Mouse (Mus musculus) heart, postnatal 0 days (tissue): ENCODE results near the gene Rdh7.

Experiments
- CTCF ChIP-seq: IDR thresholded peaks from 2 replicates; pipeline ENCODE4 v1.5.1; 2016; ENCODE audit warnings: antibody characterized with exemption, control low read depth, low read depth
- EP300 ChIP-seq: IDR thresholded peaks from 2 replicates; pipeline ENCODE4 v1.6.1; 2016; ENCODE audit warnings: antibody characterized with exemption, low read depth

DNA sequence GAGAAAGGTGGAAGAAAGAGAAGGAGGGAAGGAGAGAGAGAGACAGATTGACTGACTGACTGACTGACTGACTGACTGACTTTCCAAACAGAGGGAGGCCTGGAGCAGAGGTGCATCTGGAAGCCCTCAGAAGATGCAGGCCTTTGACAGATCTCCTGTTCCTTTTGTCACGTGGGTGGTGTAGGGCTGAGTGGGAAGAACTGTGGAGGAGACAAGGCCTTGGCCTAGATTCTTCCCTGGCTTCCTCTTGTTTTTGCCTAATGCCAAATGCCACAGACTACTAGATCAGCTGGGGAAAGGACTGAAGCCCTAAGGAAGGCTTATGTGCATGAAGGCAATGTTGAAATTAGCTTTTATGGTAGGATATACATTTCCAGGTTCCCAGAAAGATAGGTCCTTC lies 14.5 kb upstream of the Rdh7 start:
- TF ChIP-seq CTCF (no peak), EP300 (no peak)
